Mouse (Mus musculus) G1E (cell line): ENCODE results near the gene Gmds. TPM values are rescaled to one million over a fixed set of nuclear protein-coding genes. Genes with fewer than 3 reads are reported as not detected.

Experiments
- ATAC-seq: 2 replicates; pipeline ENCODE4 v1.8.0; 2016; ENCODE audit warnings: mild to moderate bottlenecking; ENCODE audit not compliant: insufficient number of reproducible peaks, poor library complexity, low FRiP score, severe bottlenecking; ENCODE audit errors: extremely low read depth
- DNase-seq: peaks from one replicate; pipeline ENCODE4 v3.0.0; 2012; ENCODE audit warnings: low spot score
- H3K27me3 ChIP-seq: 2 replicates; pipeline ENCODE4 v1.6.1; 2012; ENCODE audit warnings: mild to moderate bottlenecking, low read length, inconsistent platforms; ENCODE audit not compliant: insufficient read depth
- H3K36me3 ChIP-seq: replicated peaks from 2 replicates; pipeline ENCODE3; 2012; ENCODE audit warnings: mild to moderate bottlenecking, inconsistent platforms
- H3K4me1 ChIP-seq: 2 replicates; pipeline ENCODE4 v1.6.1; 2012; ENCODE audit warnings: low read depth, low read length, inconsistent platforms, mixed read lengths; ENCODE audit not compliant: insufficient read depth
- H3K4me3 ChIP-seq: 2 replicates; pipeline ENCODE4 v1.5.1; 2012; ENCODE audit warnings: low read depth, mild to moderate bottlenecking, inconsistent platforms, low read length, moderate library complexity, mixed read lengths
- H3K9me3 ChIP-seq: replicated peaks from 2 replicates; pipeline ENCODE4 v1.6.1; 2012; ENCODE audit warnings: inconsistent platforms
- CTCF ChIP-seq: IDR thresholded peaks from 2 replicates; pipeline ENCODE4 v1.5.1; 2012; ENCODE audit warnings: low read depth, low read length, inconsistent platforms, mixed read lengths
- GATA1 ChIP-seq: IDR thresholded peaks from 2 replicates; pipeline ENCODE4 v1.6.1; 2012; ENCODE audit warnings: borderline replicate concordance, low read length, inconsistent platforms, mixed read lengths
- GATA2 ChIP-seq: IDR thresholded peaks from 2 replicates; pipeline ENCODE4 v1.6.1; 2012; ENCODE audit warnings: low read depth, low read length, inconsistent platforms, borderline replicate concordance
- POLR2AphosphoS5 ChIP-seq: IDR thresholded peaks from 2 replicates; pipeline ENCODE4 v1.6.1; 2012; ENCODE audit warnings: low read depth, low read length, inconsistent platforms; ENCODE audit not compliant: insufficient replicate concordance
- TAL1 ChIP-seq: conservative IDR thresholded peaks from 2 replicates; pipeline ENCODE4 v1.6.1; 2012; ENCODE audit warnings: low read depth, low read length, inconsistent platforms, mixed read lengths
- polyA plus RNA-seq: library from polyadenylated mRNA; stranded (reverse); fragments of >175 nt; gene quantifications from 2 replicates; pipeline ENCODE4 v1.2.3, GENCODE M21; 2012
- total RNA-seq, 2 experiments: library from RNA; stranded (forward) in 1 of 2; stranded (reverse) in 1 of 2; fragments of 200-1000 nt in 1 of 2; fragments of >200 nt in 1 of 2; fragmentation: Nextera tagmentation in 1 of 2; gene quantifications; 2 replicates each; pipeline ENCODE4 v1.2.3; 2014 to 2017

Gmds gene
- total and polyA plus RNA-seq, 3 experiments: 19.9 to 27.5 (median 22.1) TPM

DNA sequence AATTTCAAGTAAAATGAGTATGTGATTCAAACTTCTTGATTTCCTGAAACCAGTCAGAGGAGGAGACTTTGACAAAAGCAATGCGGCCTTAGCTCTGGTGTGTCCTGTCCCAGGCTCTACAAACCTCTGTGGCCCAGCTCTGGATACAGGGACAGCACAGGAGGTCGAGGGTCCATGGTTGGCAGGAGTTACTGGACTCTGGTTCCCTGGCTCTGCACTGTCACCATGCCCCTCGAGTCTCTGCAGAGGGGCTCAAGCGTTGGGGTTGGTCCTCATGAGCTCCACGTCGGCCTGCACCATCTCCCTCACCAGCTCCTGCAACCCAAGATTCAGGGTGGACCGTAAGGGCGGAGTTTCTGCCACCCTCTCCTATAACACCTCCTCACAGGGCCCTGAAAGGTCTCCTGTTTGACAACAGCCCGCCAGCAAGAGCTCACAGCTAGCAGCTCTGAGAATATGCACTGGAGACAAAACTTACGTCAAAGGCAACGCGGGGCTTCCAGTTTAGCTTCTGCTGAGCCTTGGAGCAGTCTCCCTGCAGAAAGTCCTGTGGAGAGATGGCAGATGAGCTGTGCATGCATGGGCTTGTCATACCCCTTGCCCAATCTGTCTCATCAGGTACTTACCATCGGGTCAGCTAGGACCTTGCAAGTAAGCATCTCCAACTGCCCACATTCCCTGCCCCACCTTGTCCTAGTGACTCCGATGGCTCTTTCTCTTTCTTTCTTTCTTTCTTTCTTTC is 518.7 kb downstream of the Gmds start:
- H3K4me1 ChIP-seq: no peaks in the 10 kb centered on the region
- DNase-seq: no peak
- H3K4me3 ChIP-seq: no peak overlapping the region
- ATAC-seq: no peak
- H3K27me3 ChIP-seq: peaks cover 38% of the 10 kb centered on the region
- TF ChIP-seq GATA2: no peak
- no peak for TF ChIP-seq CTCF
- TF ChIP-seq POLR2AphosphoS5: no peak
- no peak for TF ChIP-seq GATA1
- TF ChIP-seq TAL1: no peak
- no peaks in the 10 kb centered on the region for H3K9me3 ChIP-seq
- H3K36me3 ChIP-seq: no peaks in the 10 kb centered on the region

- DNase-seq (no peak), ATAC-seq (no peak)
- Histone ChIP-seq H3K4me1 (no peaks in the 10 kb centered on the region), H3K4me3 (no peak overlapping the region), H3K9me3 (no peaks in the 10 kb centered on the region), H3K36me3 (no peaks in the 10 kb centered on the region), H3K27me3 (peaks cover 35% of the 10 kb centered on the region)
- TF ChIP-seq POLR2AphosphoS5 (no peak), CTCF (no peak), TAL1 (no peak), GATA1 (no peak), GATA2 (no peak)
Measured at GRCm38 (mm10) chr13:31818337-31818736, 520.2 kb downstream of the Gmds start.

DNA sequence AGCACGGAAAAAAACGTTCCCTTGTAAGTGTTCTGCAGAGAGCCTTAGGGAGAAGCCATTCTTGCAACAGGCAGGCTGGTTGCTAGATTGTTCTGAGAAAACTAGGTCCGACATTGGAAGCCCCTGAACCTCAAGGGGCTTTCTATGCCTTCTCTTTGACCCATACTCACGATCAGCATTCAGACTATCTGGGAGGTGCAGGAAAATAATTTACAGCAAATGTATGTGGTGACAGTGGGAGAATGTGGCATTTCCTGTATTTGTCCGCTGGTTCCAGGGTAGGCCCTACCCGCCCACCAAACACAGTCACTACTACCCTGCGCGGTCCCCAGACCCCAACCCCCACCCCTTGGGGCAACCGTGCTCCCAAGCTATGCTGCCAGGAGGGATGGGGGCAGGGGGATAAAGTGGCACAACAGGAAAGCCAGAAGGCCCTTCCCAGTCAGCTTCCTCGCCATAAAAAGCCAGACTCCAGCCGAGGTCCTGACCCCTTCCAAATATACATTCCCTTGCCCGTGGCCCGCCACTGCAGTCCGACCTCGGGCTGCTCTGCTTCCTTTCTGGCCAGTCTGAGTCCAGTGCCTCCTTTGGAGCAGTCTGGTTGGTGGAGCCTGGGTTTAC is 523.0 kb downstream of the Gmds start:
- H3K4me1 ChIP-seq: no peaks in the 10 kb centered on the region; the same call in 1 of the 2 replicates
- ATAC-seq: no peak
- peaks cover 11% of the 10 kb centered on the region for H3K9me3 ChIP-seq
- TF ChIP-seq GATA1 (no peak), GATA2 (no peak), CTCF (no peak), TAL1 (no peak), POLR2AphosphoS5 (no peak)
- no peak for DNase-seq
- no peaks in the 10 kb centered on the region for H3K36me3 ChIP-seq
- H3K27me3 ChIP-seq: peaks cover 33% of the 10 kb centered on the region
- no peak overlapping the region for H3K4me3 ChIP-seq

DNA sequence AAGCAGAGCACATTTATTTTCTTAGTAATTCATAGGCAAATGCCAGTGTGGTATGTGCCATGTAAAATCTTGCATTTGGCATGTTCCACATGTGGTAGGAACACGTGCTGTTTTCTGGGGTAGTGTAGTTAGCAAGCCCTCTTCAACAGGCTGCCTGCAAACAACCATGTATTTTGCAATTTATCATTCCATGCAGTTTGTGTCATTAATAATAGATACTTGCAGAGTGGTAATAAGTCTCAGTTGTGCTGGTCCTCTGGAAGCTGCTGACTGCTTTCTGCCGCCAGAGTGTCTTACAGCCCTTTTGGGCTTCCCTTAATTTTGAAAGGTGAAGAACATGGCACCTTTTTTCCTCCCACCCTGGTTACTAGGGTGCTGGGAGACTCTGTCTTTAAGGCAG is 525.8 kb downstream of the Gmds start:
- no peak for TF ChIP-seq TAL1
- TF ChIP-seq CTCF: no peak
- TF ChIP-seq GATA2: no peak
- no peak for TF ChIP-seq GATA1
- TF ChIP-seq POLR2AphosphoS5: no peak
- ATAC-seq: no peak
- peaks cover 29% of the 10 kb centered on the region for H3K27me3 ChIP-seq
- H3K4me3 ChIP-seq: no peak overlapping the region
- no peaks in the 10 kb centered on the region; the same call in 1 of the 2 replicates for H3K4me1 ChIP-seq
- H3K36me3 ChIP-seq: no peaks in the 10 kb centered on the region
- H3K9me3 ChIP-seq: peaks cover 22% of the 10 kb centered on the region
- no peak for DNase-seq

DNA sequence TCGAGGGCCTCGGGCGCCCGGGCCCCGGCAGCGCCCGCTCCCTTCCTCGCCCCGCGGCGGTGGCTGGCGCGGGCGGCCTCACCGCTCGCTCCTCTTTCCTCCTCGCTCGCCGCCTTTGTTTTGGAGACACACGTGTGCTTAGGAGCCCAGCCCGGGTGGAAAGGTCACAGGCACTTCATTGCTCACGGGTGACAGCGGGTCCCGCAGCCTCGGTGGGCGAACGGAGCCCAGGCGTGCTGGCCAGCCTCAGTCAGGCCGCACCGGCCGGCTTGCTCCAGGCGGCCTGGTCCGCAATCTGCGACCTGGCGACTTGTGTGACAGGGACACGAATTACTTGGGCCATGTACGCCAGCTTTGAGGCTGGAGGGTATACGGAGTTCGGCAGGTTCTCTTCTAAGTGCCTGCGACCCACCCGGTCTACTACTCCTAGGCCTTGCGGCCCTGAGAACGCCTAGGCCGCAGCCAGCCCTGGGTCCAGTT is 527.0 kb downstream of the Gmds start:
- Histone ChIP-seq H3K9me3 (peaks cover 32% of the 10 kb centered on the region), H3K4me1 (no peaks in the 10 kb centered on the region; the same call in 1 of the 2 replicates), H3K36me3 (no peaks in the 10 kb centered on the region), H3K4me3 (no peak overlapping the region), H3K27me3 (peaks cover 27% of the 10 kb centered on the region)
- no peak for TF ChIP-seq GATA2
- TF ChIP-seq POLR2AphosphoS5: no peak
- no peak for TF ChIP-seq CTCF
- TF ChIP-seq TAL1: no peak
- no peak for TF ChIP-seq GATA1
- ATAC-seq (no peak), DNase-seq (no peak)
